Mouse (Mus musculus) layer of hippocampus, adult 11-12 months (tissue): ENCODE data around the gene Hemgn.

Experiments used
- DNase-seq: peaks from one replicate; pipeline ENCODE4 v3.0.0; 2022; ENCODE audit warnings: low spot score

The Hemgn gene

GRCm38 (mm10) chr4:46413406-46413805 lies at the start of gene Hemgn:
Gene Hemgn, minus strand, starts transcription at chr4:46413506.
- no peak for DNase-seq

GRCm38 (mm10) chr4:46458411-46458810 lies 45.1 kb upstream of the Hemgn start:
- no peak for DNase-seq

- DNase-seq = no peak
Measured at GRCm38 (mm10) chr4:46457186-46457585, 43.9 kb upstream of the Hemgn start.

- no peak for DNase-seq
Measured at GRCm38 (mm10) chr4:46456762-46457161, 43.5 kb upstream of the Hemgn start.

GRCm38 (mm10) chr4:46454097-46454864 lies 41.0 kb upstream of the Hemgn start:
- DNase-seq = no peak

- no peak for DNase-seq
Measured at GRCm38 (mm10) chr4:46452855-46453719, 39.8 kb upstream of the Hemgn start.

GRCm38 (mm10) chr4:46452481-46452850 lies 39.2 kb upstream of the Hemgn start:
- peak; percentile 44 for DNase-seq

GRCm38 (mm10) chr4:46451758-46452480 lies 38.6 kb upstream of the Hemgn start:
- DNase-seq = peak; percentile 64

GRCm38 (mm10) chr4:46451240-46451757 lies 38.0 kb upstream of the Hemgn start:
- DNase-seq = peak; percentile 67

- peak; percentile 91 for DNase-seq
Measured at GRCm38 (mm10) chr4:46450519-46451131, 37.3 kb upstream of the Hemgn start, which contains the start of gene Anp32b. Gene Anp32b, plus strand, starts transcription at chr4:46450902.

- no peak for DNase-seq
Measured at GRCm38 (mm10) chr4:46450020-46450518, 36.8 kb upstream of the Hemgn start.

- no peak for DNase-seq
Measured at GRCm38 (mm10) chr4:46448886-46449285, 35.6 kb upstream of the Hemgn start.

- DNase-seq = no peak
Measured at GRCm38 (mm10) chr4:46447461-46447860, 34.2 kb upstream of the Hemgn start.

- no peak for DNase-seq
Measured at GRCm38 (mm10) chr4:46445237-46445945, 32.1 kb upstream of the Hemgn start.

- DNase-seq = no peak
Measured at GRCm38 (mm10) chr4:46442501-46442900, 29.2 kb upstream of the Hemgn start.

GRCm38 (mm10) chr4:46432339-46433036 lies 19.2 kb upstream of the Hemgn start:
- DNase-seq = no peak

- DNase-seq = no peak
Measured at GRCm38 (mm10) chr4:46428903-46429499, 15.7 kb upstream of the Hemgn start.

- no peak for DNase-seq
Measured at GRCm38 (mm10) chr4:46422625-46423024, 9.3 kb upstream of the Hemgn start.

- DNase-seq = no peak
Measured at GRCm38 (mm10) chr4:46418851-46419250, 5.5 kb upstream of the Hemgn start.

GRCm38 (mm10) chr4:46417491-46417890 lies 4.2 kb upstream of the Hemgn start:
- no peak for DNase-seq
